Mouse (Mus musculus): Measurements from ENCODE around the gene Cela2a.

DNA sequence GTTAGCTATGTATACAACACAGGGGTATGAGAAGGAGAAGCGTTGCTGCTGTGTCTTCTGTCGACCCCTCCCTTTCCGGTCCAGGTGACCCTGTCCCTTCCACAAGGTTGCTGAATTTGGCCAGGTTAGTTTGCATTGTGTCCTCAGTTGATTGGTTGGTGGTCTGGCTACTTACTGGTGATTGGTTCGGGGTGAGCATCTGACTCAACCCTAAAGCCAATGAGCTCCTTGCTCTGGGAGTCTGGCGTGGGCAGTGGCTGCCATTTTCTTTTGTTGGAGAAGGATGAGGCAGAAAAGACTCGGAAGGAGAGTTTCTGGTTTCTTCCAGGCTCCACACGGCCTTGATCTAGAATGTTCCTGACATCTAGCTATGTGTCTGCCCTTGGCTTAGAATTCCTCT lies 6.6 kb downstream of the Cela2a start:
- TF ChIP-seq CTCF (IDR thresholded peaks at IDR 0.05; ENCODE audit: low read depth) (no peak), EP300 (optimal IDR thresholded peaks at IDR 0.05) (no peak)

All from stomach, postnatal 0 days (tissue).